In the genomic region with DNA sequence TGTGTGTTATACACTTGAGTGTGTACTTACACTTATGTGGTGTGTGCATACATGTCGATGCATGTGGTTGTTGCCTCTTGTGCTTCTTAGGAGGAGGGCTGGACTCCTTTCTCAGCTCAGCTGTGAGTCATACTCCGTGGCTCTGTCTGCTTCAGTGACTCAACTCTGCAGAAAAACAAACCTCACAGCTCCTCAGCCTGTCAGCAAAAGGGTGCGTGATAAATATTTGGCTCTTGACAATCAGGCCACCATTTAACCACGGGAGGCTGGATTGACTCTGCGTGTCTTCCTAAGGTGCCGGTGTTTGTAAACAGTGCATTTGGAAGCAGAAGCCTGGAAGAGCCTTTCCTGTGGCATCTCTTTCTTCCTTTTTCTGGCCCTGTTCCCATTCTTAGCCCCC, we compare ENCODE assay signal across 10 mouse cellular contexts. TPM values are rescaled to one million over a fixed set of nuclear protein-coding genes. Genes with fewer than 3 reads are reported as not detected.
DNase-seq lines count a peak whose midpoint lies in the region; ATAC-seq and TF ChIP-seq lines count a peak whose summit lies in the region.
"Had no signal": no experiment of that assay in that cellular context is flagged by ENCODE, and none has a peak within 500 bp of the region (broad histone marks: within the 10 kb centered on the region; RNA-seq: fewer than 3 reads in every experiment).

No protein-coding gene starts in this region.

- TF ChIP-seq CTCF in layer of hippocampus, adult 2 months (conservative IDR thresholded peaks at IDR 0.05): no peak
- no peak for TF ChIP-seq CTCF in bone marrow macrophage, adult 2 months (IDR thresholded peaks at IDR 0.05; ENCODE audit: low read depth, low read length)

- peak overlapping the region; percentile 19; the same call in 1 of the 2 replicates for H3K27ac ChIP-seq in layer of hippocampus, adult 2 months
- H3K27ac ChIP-seq in bone marrow macrophage, adult 2 months (ENCODE audit: insufficient read depth, low read depth, low read length): peak overlapping the region; percentile 11
- H3K27ac ChIP-seq in forebrain, embryonic 12.5 days: no peak overlapping the region
- H3K27ac ChIP-seq: hindbrain, embryonic 15.5 days had no signal

- DNase-seq in adrenal gland, adult (ENCODE audit: inconsistent age in 2 of 2, low spot score in 1 of 2): peak; percentile 76 to 88
- no peak for DNase-seq in adrenal gland, postnatal 25 days
- DNase-seq in layer of hippocampus, adult 2 months (ENCODE audit: low spot score in 2 of 2): peak in 1 of 2 experiments; percentile 67
- no peak for DNase-seq in layer of hippocampus, postnatal 25 days (ENCODE audit: extremely low spot score in 1 of 2, low spot score in 1 of 2)
- peak; percentile 70 for DNase-seq in 3134 (ENCODE audit: extremely low read depth, insufficient read length, low spot score)
- DNase-seq in ovary, postnatal 36 days (ENCODE audit: low spot score): no peak
- DNase-seq: kidney, adult 9 months had no signal

- no peaks in the 10 kb centered on the region for H3K36me3 ChIP-seq in forebrain, embryonic 12.5 days (replicated peaks)
- H3K36me3 ChIP-seq: hindbrain, embryonic 15.5 days had no signal

- H3K4me1 ChIP-seq in bone marrow macrophage, adult 2 months (ENCODE audit: control insufficient read depth, insufficient read depth, low read length): peaks cover 34% of the 10 kb centered on the region
- no peaks in the 10 kb centered on the region for H3K4me1 ChIP-seq in forebrain, embryonic 12.5 days

- H3K9ac ChIP-seq in forebrain, embryonic 12.5 days: no peak overlapping the region
- H3K9ac ChIP-seq: hindbrain, embryonic 15.5 days had no signal

- no peak for TF ChIP-seq POLR2A in bone marrow macrophage, adult 2 months (IDR thresholded peaks at IDR 0.05; ENCODE audit: borderline replicate concordance, low read depth, low read length)

- no peaks in the 10 kb centered on the region for H3K27me3 ChIP-seq in forebrain, embryonic 12.5 days
- H3K27me3 ChIP-seq: hindbrain, embryonic 15.5 days had no signal

- H3K4me2 ChIP-seq in forebrain, embryonic 12.5 days: no peak overlapping the region
- H3K4me2 ChIP-seq: hindbrain, embryonic 15.5 days had no signal

- no peak for ATAC-seq in forebrain, embryonic 12.5 days (ENCODE audit: low FRiP score)

- no peak overlapping the region for H3K4me3 ChIP-seq in layer of hippocampus, adult 2 months
- H3K4me3 ChIP-seq in bone marrow macrophage, adult 2 months (ENCODE audit: insufficient read depth, low read length): no peak overlapping the region
- H3K4me3 ChIP-seq in forebrain, embryonic 12.5 days (replicated peaks): no peak overlapping the region
- H3K4me3 ChIP-seq: hindbrain, embryonic 15.5 days had no signal

- 85% methylated on average over 6 of the region's 6 CpGs for WGBS in forebrain, embryonic 12.5 days

- H3K9me3 ChIP-seq in forebrain, embryonic 12.5 days: no peaks in the 10 kb centered on the region
- H3K9me3 ChIP-seq: hindbrain, embryonic 15.5 days had no signal

RNA-seq across cellular contexts. Expression of a gene that starts 53.5 kb away (rescaled TPM):
- total RNA-seq in adrenal gland, postnatal 25 days (2021): 11.4 and 11.9 TPM in 2 replicates
- total RNA-seq in layer of hippocampus, adult 2 months (2021): 10 to 100 TPM; 54.1 to 62.2 TPM
- total RNA-seq in layer of hippocampus, postnatal 25 days (2021): 10 to 100 TPM; 59.7 to 59.9 TPM
- polyA plus RNA-seq in bone marrow macrophage, adult 2 months (2012; ENCODE audit: insufficient read depth, insufficient read length, missing spikeins): 9.7 and 11.2 TPM in 2 replicates
- polyA plus RNA-seq in forebrain, embryonic 12.5 days (2016; fragmentation: Nextera tagmentation; extraction: Ambion mirVana): 0.96 and 1.1 TPM in 2 replicates

Comparison
In these comparisons a context has a peak if more than half of its experiments do, and no peak if none do; other contexts are left out.
1. DNase-seq: peak in adrenal gland, adult (2 of 2) and 3134 (single experiment); none in adrenal gland, postnatal 25 days (single experiment), layer of hippocampus, postnatal 25 days (0 of 2) and ovary, postnatal 36 days (single experiment).